Mouse (Mus musculus) ES-Bruce4 (cell line): Measurements from ENCODE around the gene Atp2b2. TPM values are rescaled to one million over a fixed set of nuclear protein-coding genes. Genes with fewer than 3 reads are reported as not detected.

Experiments
- H3K27ac ChIP-seq: 2 replicates; pipeline ENCODE4 v1.5.1; 2012; ENCODE audit warnings: low read length, inconsistent platforms; ENCODE audit not compliant: insufficient read depth
- H3K27me3 ChIP-seq: 2 replicates; pipeline ENCODE4 v1.6.1; 2012; ENCODE audit warnings: mild to moderate bottlenecking, low read length, inconsistent platforms; ENCODE audit not compliant: control insufficient read depth, poor library complexity, insufficient read depth, severe bottlenecking
- H3K36me3 ChIP-seq: 2 replicates; pipeline ENCODE4 v1.6.1; 2012; ENCODE audit warnings: inconsistent platforms, mild to moderate bottlenecking, low read length, moderate library complexity; ENCODE audit not compliant: control insufficient read depth, poor library complexity, insufficient read depth, severe bottlenecking
- H3K4me1 ChIP-seq: one replicate; pipeline ENCODE4 v1.8.1; 2011; ENCODE audit warnings: low read length; ENCODE audit not compliant: control insufficient read depth, insufficient read depth
- H3K4me3 ChIP-seq: 2 replicates; pipeline ENCODE4 v1.5.1; 2011; ENCODE audit warnings: low read depth, mild to moderate bottlenecking, low read length
- H3K9ac ChIP-seq: 2 replicates; pipeline ENCODE4 v1.6.1; 2012; ENCODE audit warnings: low read depth, mild to moderate bottlenecking, inconsistent platforms; ENCODE audit not compliant: poor library complexity, severe bottlenecking
- H3K9me3 ChIP-seq: replicated peaks from 2 replicates; pipeline ENCODE4 v1.6.1; 2012; ENCODE audit warnings: mild to moderate bottlenecking, low read length, inconsistent platforms; ENCODE audit not compliant: control insufficient read depth, poor library complexity, insufficient read depth, severe bottlenecking
- CTCF ChIP-seq: IDR thresholded peaks from one replicate; pipeline ENCODE4 v1.8.1; 2011; ENCODE audit warnings: low read depth, low read length
- EP300 ChIP-seq: IDR thresholded peaks from 2 replicates; pipeline ENCODE4 v1.6.1; 2011; ENCODE audit warnings: low read depth, low read length; ENCODE audit not compliant: insufficient read depth
- POLR2A ChIP-seq: IDR thresholded peaks from one replicate; pipeline ENCODE4 v1.8.1; 2011; ENCODE audit warnings: low read length; ENCODE audit not compliant: insufficient read depth
- polyA plus RNA-seq: library from polyadenylated mRNA; stranded (reverse); fragments of >200 nt; gene quantifications from 2 replicates; pipeline ENCODE4 v1.2.4, GENCODE M21; 2011; ENCODE audit warnings: low read depth; ENCODE audit not compliant: missing spikeins, insufficient read depth, insufficient read length

Atp2b2 gene
- polyA plus RNA-seq, 1 experiment, result 0.42 TPM

GRCm38 (mm10) chr6:113992101-113992500 lies 50.3 kb downstream of the Atp2b2 start:
- Histone ChIP-seq H3K9me3 (no peaks in the 10 kb centered on the region), H3K4me1 (no peaks in the 10 kb centered on the region), H3K27ac (no peak overlapping the region), H3K4me3 (no peak overlapping the region), H3K36me3 (no peaks in the 10 kb centered on the region), H3K27me3 (no peaks in the 10 kb centered on the region), H3K9ac (no peak overlapping the region)
- TF ChIP-seq EP300, result no peak
- TF ChIP-seq CTCF, result no peak
- TF ChIP-seq POLR2A, result no peak

- Histone ChIP-seq H3K9ac (no peak overlapping the region), H3K36me3 (no peaks in the 10 kb centered on the region), H3K27ac (no peak overlapping the region), H3K4me1 (no peaks in the 10 kb centered on the region), H3K4me3 (no peak overlapping the region), H3K27me3 (no peaks in the 10 kb centered on the region), H3K9me3 (no peaks in the 10 kb centered on the region)
- no peak for TF ChIP-seq CTCF
- TF ChIP-seq EP300, result no peak
- no peak for TF ChIP-seq POLR2A
Measured at GRCm38 (mm10) chr6:113991482-113991881, 50.9 kb downstream of the Atp2b2 start.

DNA sequence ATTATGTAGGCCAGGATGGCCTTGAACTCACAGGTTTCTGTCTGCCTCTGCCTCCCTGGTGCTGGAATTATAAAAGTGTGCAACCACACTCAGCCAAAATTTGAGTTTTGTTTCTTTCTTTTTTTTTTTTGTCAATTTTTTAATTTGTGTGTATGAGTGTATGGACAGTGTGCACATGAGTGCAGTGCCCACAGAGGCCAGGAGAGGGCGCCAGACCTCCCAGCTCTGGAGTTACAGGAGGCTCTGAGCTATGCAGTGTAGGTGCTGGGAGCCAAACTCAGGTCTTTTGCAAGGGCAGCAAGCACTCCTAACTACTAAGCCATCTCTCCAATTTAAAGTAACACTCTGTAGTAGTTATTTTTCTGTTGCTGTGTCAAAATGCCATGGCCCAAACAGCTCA lies 52.4 kb downstream of the Atp2b2 start:
- Histone ChIP-seq H3K4me1 (no peaks in the 10 kb centered on the region), H3K27me3 (no peaks in the 10 kb centered on the region), H3K27ac (no peak overlapping the region), H3K36me3 (no peaks in the 10 kb centered on the region), H3K9ac (no peak overlapping the region), H3K4me3 (no peak overlapping the region), H3K9me3 (no peaks in the 10 kb centered on the region)
- no peak for TF ChIP-seq POLR2A
- TF ChIP-seq EP300, result no peak
- TF ChIP-seq CTCF, result peak; percentile 59

GRCm38 (mm10) chr6:113988521-113988920 lies 53.9 kb downstream of the Atp2b2 start:
- H3K4me3 ChIP-seq, result no peak overlapping the region
- no peak for TF ChIP-seq CTCF
- no peak for TF ChIP-seq POLR2A
- no peak for TF ChIP-seq EP300
- H3K27me3 ChIP-seq, result no peaks in the 10 kb centered on the region
- no peaks in the 10 kb centered on the region for H3K4me1 ChIP-seq
- no peak overlapping the region for H3K9ac ChIP-seq
- H3K27ac ChIP-seq, result no peak overlapping the region
- no peaks in the 10 kb centered on the region for H3K9me3 ChIP-seq
- H3K36me3 ChIP-seq, result no peaks in the 10 kb centered on the region

DNA sequence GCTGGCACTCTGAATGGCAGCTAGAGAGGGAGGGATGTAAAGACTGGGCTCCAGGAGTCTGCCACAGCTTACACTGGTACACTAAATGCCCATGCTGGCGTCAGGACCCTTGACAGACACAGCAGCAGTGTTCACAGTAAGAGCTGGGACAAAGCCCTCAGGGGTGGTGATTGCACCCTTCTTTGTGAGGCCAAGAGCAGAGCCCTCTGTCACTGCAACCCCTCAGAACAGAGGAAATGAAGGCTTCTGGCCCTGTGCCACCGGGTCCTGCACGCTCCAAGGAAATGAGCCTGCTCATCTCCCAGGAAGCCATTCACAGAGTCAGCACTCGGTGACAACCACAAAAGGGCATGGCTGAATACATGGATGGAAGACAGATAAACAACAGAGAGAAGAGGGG lies 55.7 kb downstream of the Atp2b2 start:
- TF ChIP-seq POLR2A, result no peak
- TF ChIP-seq EP300, result no peak
- no peak for TF ChIP-seq CTCF
- no peaks in the 10 kb centered on the region for H3K9me3 ChIP-seq
- H3K27me3 ChIP-seq, result no peaks in the 10 kb centered on the region
- no peak overlapping the region for H3K9ac ChIP-seq
- H3K4me1 ChIP-seq, result no peaks in the 10 kb centered on the region
- H3K36me3 ChIP-seq, result no peaks in the 10 kb centered on the region
- no peak overlapping the region for H3K27ac ChIP-seq
- no peak overlapping the region for H3K4me3 ChIP-seq

DNA sequence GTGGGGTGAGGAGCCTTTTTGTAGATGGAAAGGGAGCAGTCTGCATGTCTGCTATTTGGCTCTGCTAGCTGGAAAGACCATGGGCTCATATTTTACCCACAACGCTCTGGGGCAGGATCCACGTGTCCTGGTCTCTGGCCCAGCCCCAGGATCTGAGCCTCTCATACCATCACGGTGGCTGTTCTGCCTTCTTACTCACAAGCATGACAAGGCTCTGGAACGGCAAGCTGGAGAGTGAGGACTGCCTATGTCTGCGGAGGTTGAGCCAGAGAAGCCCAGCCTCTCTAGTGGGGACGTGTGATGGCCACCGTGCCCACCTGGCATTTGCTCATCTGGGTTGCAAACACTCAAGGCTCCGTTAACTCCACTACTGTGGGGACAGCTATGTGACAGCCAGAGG lies 63.7 kb downstream of the Atp2b2 start:
- no peak overlapping the region for H3K9ac ChIP-seq
- H3K27me3 ChIP-seq, result no peaks in the 10 kb centered on the region
- H3K4me3 ChIP-seq, result no peak overlapping the region
- no peak overlapping the region for H3K27ac ChIP-seq
- TF ChIP-seq POLR2A (no peak), CTCF (no peak)
- no peaks in the 10 kb centered on the region for H3K36me3 ChIP-seq
- no peaks in the 10 kb centered on the region for H3K4me1 ChIP-seq
- no peaks in the 10 kb centered on the region for H3K9me3 ChIP-seq
